In genomic region chr11:53521120-53521820, GRCm38 (mm10) we compare ENCODE assay signal across 8 mouse cellular contexts. TPM values are rescaled to one million over a fixed set of nuclear protein-coding genes. Genes with fewer than 3 reads are reported as not detected.
DNase-seq lines count a peak whose midpoint lies in the region; ATAC-seq lines count a peak whose summit lies in the region.

No protein-coding gene starts in this region.

- H3K9me3 ChIP-seq in kidney, embryonic 14.5 days (ENCODE audit: control insufficient read depth, low read length): no peaks in the 10 kb centered on the region
- no peaks in the 10 kb centered on the region for H3K9me3 ChIP-seq in forebrain, embryonic 13.5 days (replicated peaks)
- H3K9me3 ChIP-seq in limb, embryonic 15.5 days: no peaks in the 10 kb centered on the region
- H3K9me3 ChIP-seq in stomach, embryonic 15.5 days: no peaks in the 10 kb centered on the region

- 56% methylated on average over 16 of the region's 16 CpGs for WGBS in kidney, embryonic 14.5 days
- 52% methylated on average over 16 of the region's 16 CpGs for WGBS in forebrain, embryonic 13.5 days
- 36% methylated on average over 16 of the region's 16 CpGs for WGBS in limb, embryonic 15.5 days
- 31% methylated on average over 16 of the region's 16 CpGs for WGBS in stomach, embryonic 15.5 days

- no peak for ATAC-seq in kidney, embryonic 14.5 days (ENCODE audit: low FRiP score, low TSS enrichment)
- ATAC-seq in forebrain, embryonic 13.5 days: no peak
- 0 out of 2 replicates have a peak, but pooled peaks have one; percentile 7 for ATAC-seq in limb, embryonic 15.5 days (ENCODE audit: insufficient number of reproducible peaks, low FRiP score, low TSS enrichment, low read depth)
- ATAC-seq in stomach, embryonic 15.5 days (ENCODE audit: insufficient read depth, low FRiP score, low read depth): no peak

- 0 out of 2 replicates have a peak, but pooled peaks cover 4% of the 10 kb centered on the region for H3K4me1 ChIP-seq in kidney, embryonic 14.5 days (ENCODE audit: control insufficient read depth, insufficient read depth, low read length)
- peaks cover 51% of the 10 kb centered on the region for H3K4me1 ChIP-seq in forebrain, embryonic 13.5 days
- H3K4me1 ChIP-seq in limb, embryonic 15.5 days: peaks cover 69% of the 10 kb centered on the region
- H3K4me1 ChIP-seq in stomach, embryonic 15.5 days: peaks cover 27% of the 10 kb centered on the region

- no peak overlapping the region for H3K9ac ChIP-seq in kidney, embryonic 14.5 days (ENCODE audit: low read depth, low read length)
- H3K9ac ChIP-seq in forebrain, embryonic 13.5 days: peak overlapping the region; percentile 31; the same call in 1 of the 2 replicates
- H3K9ac ChIP-seq in limb, embryonic 15.5 days: 0 out of 2 replicates have a peak overlapping the region, but pooled peaks have one; percentile 4
- H3K9ac ChIP-seq in stomach, embryonic 15.5 days: no peak overlapping the region

- no peaks in the 10 kb centered on the region for H3K36me3 ChIP-seq in kidney, embryonic 14.5 days (ENCODE audit: control insufficient read depth, insufficient read depth, low read length)
- H3K36me3 ChIP-seq in forebrain, embryonic 13.5 days (ENCODE audit: poor library complexity, severe bottlenecking): no peaks in the 10 kb centered on the region
- no peaks in the 10 kb centered on the region for H3K36me3 ChIP-seq in limb, embryonic 15.5 days
- no peaks in the 10 kb centered on the region for H3K36me3 ChIP-seq in stomach, embryonic 15.5 days

- H3K4me2 ChIP-seq in kidney, embryonic 14.5 days (replicated peaks; ENCODE audit: low read depth, low read length): peak overlapping the region; percentile 83
- peak overlapping the region; percentile 80 for H3K4me2 ChIP-seq in forebrain, embryonic 13.5 days
- peak overlapping the region; percentile 62 for H3K4me2 ChIP-seq in limb, embryonic 15.5 days
- H3K4me2 ChIP-seq in stomach, embryonic 15.5 days: peak overlapping the region; percentile 66

- H3K27ac ChIP-seq in kidney, embryonic 14.5 days (ENCODE audit: low read depth, low read length): no peak overlapping the region; the same call in 1 of the 2 replicates
- H3K27ac ChIP-seq in forebrain, embryonic 13.5 days: no peak overlapping the region
- H3K27ac ChIP-seq in limb, embryonic 15.5 days: peak overlapping the region; percentile 94
- H3K27ac ChIP-seq in stomach, embryonic 15.5 days: peak overlapping the region; percentile 87

- peak overlapping the region; percentile 71; the same call in 1 of the 2 replicates for H3K4me3 ChIP-seq in kidney, embryonic 14.5 days (ENCODE audit: low read length)
- H3K4me3 ChIP-seq in forebrain, embryonic 13.5 days: peak overlapping the region; percentile 59
- peak overlapping the region; percentile 84 for H3K4me3 ChIP-seq in limb, embryonic 15.5 days
- H3K4me3 ChIP-seq in stomach, embryonic 15.5 days (replicated peaks): peak overlapping the region; percentile 82

- intact Hi-C loops in left cerebral cortex, postnatal 10 days (cut with DNase I): loop anchor here (2.0 kb wide), 1 partner anchor 46 kb away; no protein-coding TSS in a partner anchor

- no peaks in the 10 kb centered on the region for H3K27me3 ChIP-seq in kidney, embryonic 14.5 days (ENCODE audit: control insufficient read depth, insufficient read depth, low read length)
- H3K27me3 ChIP-seq in forebrain, embryonic 13.5 days: no peaks in the 10 kb centered on the region; the same call in 1 of the 2 replicates
- H3K27me3 ChIP-seq in limb, embryonic 15.5 days: no peaks in the 10 kb centered on the region
- H3K27me3 ChIP-seq in stomach, embryonic 15.5 days (replicated peaks): no peaks in the 10 kb centered on the region

- no peak for DNase-seq in kidney, postnatal 25 days
- DNase-seq in adipocyte (ENCODE audit: low spot score): peak; percentile 32
- DNase-seq in left cerebral cortex, postnatal 10 days (ENCODE audit: extremely low spot score in 1 of 2, low spot score in 2 of 2): no peak
- DNase-seq in embryo, embryonic 11 days: no peak

RNA-seq across cellular contexts. Expression of gene Sept8, which starts 2.2 kb away (rescaled TPM):
- 13.7 and 21.3 TPM in 2 replicates for polyA plus RNA-seq in kidney, embryonic 14.5 days (2014; fragmentation: Nextera tagmentation; extraction: Ambion mirVana)
- 17.1 and 17.9 TPM in 2 replicates for polyA plus RNA-seq in forebrain, embryonic 13.5 days (2015; fragmentation: Nextera tagmentation; extraction: Ambion mirVana)
- 54.9 and 55.4 TPM in 2 replicates for polyA plus RNA-seq in limb, embryonic 15.5 days (2015; fragmentation: Nextera tagmentation; extraction: Ambion mirVana)
- 25.3 and 25.4 TPM in 2 replicates for polyA plus RNA-seq in stomach, embryonic 15.5 days (2015; fragmentation: Nextera tagmentation; extraction: Ambion mirVana)
- total RNA-seq in left cerebral cortex, postnatal 10 days (2021): 100 to 1,000 TPM; 111 to 124 TPM

RNA-seq across cellular contexts. Expression of gene Sowaha, which starts 41.2 kb away (rescaled TPM):
- polyA plus RNA-seq in kidney, embryonic 14.5 days (2014; fragmentation: Nextera tagmentation; extraction: Ambion mirVana): 0.09 and 0.14 TPM in 2 replicates
- 0.97 and 1.1 TPM in 2 replicates for polyA plus RNA-seq in forebrain, embryonic 13.5 days (2015; fragmentation: Nextera tagmentation; extraction: Ambion mirVana)
- 0.21 and 0.28 TPM in 2 replicates for polyA plus RNA-seq in limb, embryonic 15.5 days (2015; fragmentation: Nextera tagmentation; extraction: Ambion mirVana)
- polyA plus RNA-seq in stomach, embryonic 15.5 days (2015; fragmentation: Nextera tagmentation; extraction: Ambion mirVana): 0.85 and 2.0 TPM in 2 replicates
- total RNA-seq in left cerebral cortex, postnatal 10 days (2021): 10 to 100 TPM; 43.8 to 50.1 TPM

RNA-seq across cellular contexts. Expression of gene Gm9945, which starts 41.3 kb away (rescaled TPM):
- polyA plus RNA-seq in kidney, embryonic 14.5 days (2014; fragmentation: Nextera tagmentation; extraction: Ambion mirVana): not detected in 2 replicates
- not detected in 2 replicates for polyA plus RNA-seq in forebrain, embryonic 13.5 days (2015; fragmentation: Nextera tagmentation; extraction: Ambion mirVana)
- polyA plus RNA-seq in limb, embryonic 15.5 days (2015; fragmentation: Nextera tagmentation; extraction: Ambion mirVana): not detected in 2 replicates
- not detected in 2 replicates for polyA plus RNA-seq in stomach, embryonic 15.5 days (2015; fragmentation: Nextera tagmentation; extraction: Ambion mirVana)
- 1 to 10 TPM; 1.1 to 2.1 TPM for total RNA-seq in left cerebral cortex, postnatal 10 days (2021)

RNA-seq across cellular contexts. Expression of gene Kif3a, which starts 45.9 kb away (rescaled TPM):
- 65.3 and 71.0 TPM in 2 replicates for polyA plus RNA-seq in kidney, embryonic 14.5 days (2014; fragmentation: Nextera tagmentation; extraction: Ambion mirVana)
- 199 and 202 TPM in 2 replicates for polyA plus RNA-seq in forebrain, embryonic 13.5 days (2015; fragmentation: Nextera tagmentation; extraction: Ambion mirVana)
- polyA plus RNA-seq in limb, embryonic 15.5 days (2015; fragmentation: Nextera tagmentation; extraction: Ambion mirVana): 69.2 and 82.2 TPM in 2 replicates
- polyA plus RNA-seq in stomach, embryonic 15.5 days (2015; fragmentation: Nextera tagmentation; extraction: Ambion mirVana): 51.0 and 62.6 TPM in 2 replicates
- total RNA-seq in left cerebral cortex, postnatal 10 days (2021): 100 to 1,000 TPM; 164 to 169 TPM

RNA-seq across cellular contexts. Expression of gene Gm9837, which starts 51.0 kb away (rescaled TPM):
- polyA plus RNA-seq in kidney, embryonic 14.5 days (2014; fragmentation: Nextera tagmentation; extraction: Ambion mirVana): not detected in 2 replicates
- polyA plus RNA-seq in forebrain, embryonic 13.5 days (2015; fragmentation: Nextera tagmentation; extraction: Ambion mirVana): not detected in 2 replicates
- polyA plus RNA-seq in limb, embryonic 15.5 days (2015; fragmentation: Nextera tagmentation; extraction: Ambion mirVana): not detected in 2 replicates
- not detected in 2 replicates for polyA plus RNA-seq in stomach, embryonic 15.5 days (2015; fragmentation: Nextera tagmentation; extraction: Ambion mirVana)
- total RNA-seq in left cerebral cortex, postnatal 10 days (2021): not detected

Comparison
In these comparisons a context has a peak if more than half of its experiments do, and no peak if none do; other contexts are left out.
1. H3K27ac ChIP-seq: peak in limb, embryonic 15.5 days (single experiment) and stomach, embryonic 15.5 days (single experiment); none in kidney, embryonic 14.5 days (single experiment) and forebrain, embryonic 13.5 days (single experiment).
2. H3K9ac ChIP-seq: peak in forebrain, embryonic 13.5 days (single experiment) and limb, embryonic 15.5 days (single experiment); none in kidney, embryonic 14.5 days (single experiment) and stomach, embryonic 15.5 days (single experiment).
3. Peak in every context shown above with its lines, with median percentiles within 50 percentile points of each other: H3K4me2 ChIP-seq and H3K4me3 ChIP-seq.